In genomic region chr6:61248700-61249099, GRCm38 (mm10) we compare ENCODE assay signal across 17 mouse cellular contexts.
DNase-seq lines count a peak whose midpoint lies in the region; ATAC-seq and TF ChIP-seq lines count a peak whose summit lies in the region.
"Had no signal": no experiment of that assay in that cellular context is flagged by ENCODE, and none has a peak within 500 bp of the region (broad histone marks: within the 10 kb centered on the region; RNA-seq: fewer than 3 reads in every experiment).

No protein-coding gene starts in this region.

- no peaks in the 10 kb centered on the region for H3K9me3 ChIP-seq in hindbrain, embryonic 13.5 days
- no peaks in the 10 kb centered on the region for H3K9me3 ChIP-seq in hindbrain, embryonic 11.5 days (ENCODE audit: control insufficient read depth, low read length)
- no peaks in the 10 kb centered on the region for H3K9me3 ChIP-seq in midbrain, embryonic 16.5 days (replicated peaks; ENCODE audit: control insufficient read depth, low read length, poor library complexity, severe bottlenecking)
- H3K9me3 ChIP-seq in midbrain, embryonic 10.5 days (replicated peaks), result no peaks in the 10 kb centered on the region
- H3K9me3 ChIP-seq in forebrain, postnatal 0 days (ENCODE audit: low read length), result no peaks in the 10 kb centered on the region
- H3K9me3 ChIP-seq in stomach, postnatal 0 days (ENCODE audit: control insufficient read depth, low read length), result no peaks in the 10 kb centered on the region
- H3K9me3 ChIP-seq: embryonic facial prominence, embryonic 12.5 days; heart, embryonic 15.5 days; liver, embryonic 12.5 days had no signal

- no peak overlapping the region for H3K9ac ChIP-seq in hindbrain, embryonic 13.5 days
- no peak overlapping the region for H3K9ac ChIP-seq in hindbrain, embryonic 11.5 days (ENCODE audit: low read depth, low read length)
- H3K9ac ChIP-seq in midbrain, embryonic 16.5 days (ENCODE audit: low read depth, low read length), result no peak overlapping the region
- H3K9ac ChIP-seq in forebrain, postnatal 0 days, result no peak overlapping the region
- H3K9ac ChIP-seq in stomach, postnatal 0 days (ENCODE audit: low read length), result no peak overlapping the region
- H3K9ac ChIP-seq: embryonic facial prominence, embryonic 12.5 days; heart, embryonic 15.5 days; liver, embryonic 12.5 days had no signal

- no peak overlapping the region for H3K4me2 ChIP-seq in hindbrain, embryonic 13.5 days
- H3K4me2 ChIP-seq in hindbrain, embryonic 11.5 days (replicated peaks; ENCODE audit: low read depth, low read length), result no peak overlapping the region
- H3K4me2 ChIP-seq in midbrain, embryonic 16.5 days (ENCODE audit: low read length), result no peak overlapping the region
- H3K4me2 ChIP-seq in forebrain, postnatal 0 days (ENCODE audit: low read depth), result no peak overlapping the region
- no peak overlapping the region for H3K4me2 ChIP-seq in stomach, postnatal 0 days (replicated peaks; ENCODE audit: low read depth)
- H3K4me2 ChIP-seq: embryonic facial prominence, embryonic 12.5 days; heart, embryonic 15.5 days; liver, embryonic 12.5 days had no signal

- no peaks in the 10 kb centered on the region for H3K27me3 ChIP-seq in hindbrain, embryonic 13.5 days
- H3K27me3 ChIP-seq in hindbrain, embryonic 11.5 days (ENCODE audit: control insufficient read depth, insufficient read depth, low read length), result no peaks in the 10 kb centered on the region
- no peaks in the 10 kb centered on the region for H3K27me3 ChIP-seq in midbrain, embryonic 16.5 days (ENCODE audit: control insufficient read depth, insufficient read depth, low read depth, low read length)
- no peaks in the 10 kb centered on the region for H3K27me3 ChIP-seq in midbrain, embryonic 10.5 days (ENCODE audit: low read depth, poor library complexity, severe bottlenecking)
- H3K27me3 ChIP-seq in forebrain, postnatal 0 days (ENCODE audit: insufficient read depth, low read length), result no peaks in the 10 kb centered on the region
- H3K27me3 ChIP-seq in stomach, postnatal 0 days (ENCODE audit: control insufficient read depth, insufficient read depth, low read length), result no peaks in the 10 kb centered on the region
- H3K27me3 ChIP-seq: embryonic facial prominence, embryonic 12.5 days; heart, embryonic 15.5 days; liver, embryonic 12.5 days had no signal

- 64% methylated on average over 2 of the region's 2 CpGs for WGBS in hindbrain, embryonic 13.5 days
- WGBS in hindbrain, embryonic 11.5 days, result 72% methylated on average over 2 of the region's 2 CpGs
- 63% methylated on average over 2 of the region's 2 CpGs for WGBS in midbrain, embryonic 16.5 days
- WGBS in midbrain, embryonic 10.5 days, result 76% methylated on average over 2 of the region's 2 CpGs
- WGBS in forebrain, postnatal 0 days, result 38% methylated on average over 2 of the region's 2 CpGs
- WGBS in stomach, postnatal 0 days, result 84% methylated on average over 2 of the region's 2 CpGs

- H3K27ac ChIP-seq in hindbrain, embryonic 13.5 days, result peak overlapping the region; percentile 64
- H3K27ac ChIP-seq in hindbrain, embryonic 11.5 days (ENCODE audit: low read depth, low read length), result no peak overlapping the region
- H3K27ac ChIP-seq in midbrain, embryonic 16.5 days (ENCODE audit: low read length), result no peak overlapping the region
- no peak overlapping the region for H3K27ac ChIP-seq in midbrain, embryonic 10.5 days (replicated peaks)
- H3K27ac ChIP-seq in forebrain, postnatal 0 days (ENCODE audit: low read depth, low read length), result no peak overlapping the region
- no peak overlapping the region for H3K27ac ChIP-seq in stomach, postnatal 0 days (replicated peaks)
- H3K27ac ChIP-seq: embryonic facial prominence, embryonic 12.5 days; heart, adult 2 months; heart, embryonic 15.5 days; liver, embryonic 12.5 days had no signal

- peaks cover 10% of the 10 kb centered on the region for H3K4me1 ChIP-seq in hindbrain, embryonic 13.5 days (replicated peaks)
- H3K4me1 ChIP-seq in hindbrain, embryonic 11.5 days (replicated peaks; ENCODE audit: control insufficient read depth, insufficient read depth, low read length), result no peaks in the 10 kb centered on the region
- H3K4me1 ChIP-seq in midbrain, embryonic 16.5 days (ENCODE audit: control insufficient read depth, insufficient read depth, low read length), result no peaks in the 10 kb centered on the region
- H3K4me1 ChIP-seq in midbrain, embryonic 10.5 days, result no peaks in the 10 kb centered on the region
- no peaks in the 10 kb centered on the region; the same call in 1 of the 2 replicates for H3K4me1 ChIP-seq in forebrain, postnatal 0 days (ENCODE audit: insufficient read depth)
- no peaks in the 10 kb centered on the region for H3K4me1 ChIP-seq in stomach, postnatal 0 days (replicated peaks; ENCODE audit: control insufficient read depth, insufficient read depth)
- H3K4me1 ChIP-seq: embryonic facial prominence, embryonic 12.5 days; heart, embryonic 15.5 days; liver, embryonic 12.5 days had no signal

- TF ChIP-seq EP300 in stomach, postnatal 0 days (optimal IDR thresholded peaks at IDR 0.05), result no peak

- DNase-seq in hindbrain, embryonic 11.5 days (ENCODE audit: low spot score), result no peak
- DNase-seq in midbrain, embryonic 10.5 days (ENCODE audit: low spot score), result no peak
- no peak for DNase-seq in forebrain, postnatal 0 days
- no peak for DNase-seq in stomach, postnatal 0 days (ENCODE audit: low spot score)
- DNase-seq in ovary, postnatal 10 days (ENCODE audit: low spot score), result no peak
- DNase-seq: adrenal gland, postnatal 10 days; cerebellum, adult 18-20 months; heart, adult 2 months; kidney, adult 18-20 months; kidney, postnatal 25 days; right cerebral cortex, adult 18-20 months; thymus, adult 18-20 months had no signal

- no peaks in the 10 kb centered on the region for H3K36me3 ChIP-seq in hindbrain, embryonic 13.5 days
- H3K36me3 ChIP-seq in hindbrain, embryonic 11.5 days (ENCODE audit: control insufficient read depth, insufficient read depth, low read length), result no peaks in the 10 kb centered on the region
- H3K36me3 ChIP-seq in midbrain, embryonic 16.5 days (ENCODE audit: control insufficient read depth, insufficient read depth, low read length), result no peaks in the 10 kb centered on the region
- H3K36me3 ChIP-seq in midbrain, embryonic 10.5 days, result no peaks in the 10 kb centered on the region
- no peaks in the 10 kb centered on the region for H3K36me3 ChIP-seq in forebrain, postnatal 0 days (ENCODE audit: insufficient read depth)
- no peaks in the 10 kb centered on the region for H3K36me3 ChIP-seq in stomach, postnatal 0 days (ENCODE audit: control insufficient read depth, insufficient read depth, low read length)
- H3K36me3 ChIP-seq: embryonic facial prominence, embryonic 12.5 days; heart, embryonic 15.5 days; liver, embryonic 12.5 days had no signal

- no peak overlapping the region for H3K4me3 ChIP-seq in hindbrain, embryonic 13.5 days
- no peak overlapping the region for H3K4me3 ChIP-seq in hindbrain, embryonic 11.5 days (ENCODE audit: low read depth, low read length)
- H3K4me3 ChIP-seq in midbrain, embryonic 16.5 days (ENCODE audit: low read depth, low read length), result no peak overlapping the region
- no peak overlapping the region for H3K4me3 ChIP-seq in midbrain, embryonic 10.5 days
- H3K4me3 ChIP-seq in forebrain, postnatal 0 days (ENCODE audit: low read depth, low read length), result no peak overlapping the region
- H3K4me3 ChIP-seq in stomach, postnatal 0 days (ENCODE audit: low read depth, low read length), result no peak overlapping the region
- H3K4me3 ChIP-seq: embryonic facial prominence, embryonic 12.5 days; heart, adult 2 months; heart, embryonic 15.5 days; liver, embryonic 12.5 days had no signal

- ATAC-seq in hindbrain, embryonic 13.5 days (ENCODE audit: low FRiP score), result peak; percentile 65
- no peak for ATAC-seq in hindbrain, embryonic 11.5 days (ENCODE audit: low FRiP score)
- ATAC-seq in midbrain, embryonic 16.5 days, result peak; percentile 33; the same call in 1 of the 2 replicates
- peak; percentile 69; the same call in 1 of the 2 replicates for ATAC-seq in forebrain, postnatal 0 days
- no peak for ATAC-seq in stomach, postnatal 0 days (ENCODE audit: low FRiP score, low TSS enrichment)
- ATAC-seq: liver, embryonic 12.5 days had no signal

- peak; percentile 45 for TF ChIP-seq CTCF in forebrain, postnatal 0 days (IDR thresholded peaks at IDR 0.05; ENCODE audit: low read depth)
- peak; percentile 6; the same call in 1 of the 2 replicates for TF ChIP-seq CTCF in stomach, postnatal 0 days (IDR thresholded peaks at IDR 0.05; ENCODE audit: low read depth)

Comparison
In these comparisons a context has a peak if more than half of its experiments do, and no peak if none do; other contexts are left out.
1. ATAC-seq: peak in hindbrain, embryonic 13.5 days (single experiment), midbrain, embryonic 16.5 days (single experiment) and forebrain, postnatal 0 days (single experiment); none in hindbrain, embryonic 11.5 days (single experiment) and stomach, postnatal 0 days (single experiment).